Mouse (Mus musculus): Measurements from ENCODE around the gene Suds3. TPM values are rescaled to one million over a fixed set of nuclear protein-coding genes. Genes with fewer than 3 reads are reported as not detected.
A peak's percentile ranks its signal among the peaks of the same experiment; 100 is the strongest.

Gene Suds3
- polyA plus RNA-seq, 1 experiment from 2014 or later, result 50.3 TPM

DNA sequence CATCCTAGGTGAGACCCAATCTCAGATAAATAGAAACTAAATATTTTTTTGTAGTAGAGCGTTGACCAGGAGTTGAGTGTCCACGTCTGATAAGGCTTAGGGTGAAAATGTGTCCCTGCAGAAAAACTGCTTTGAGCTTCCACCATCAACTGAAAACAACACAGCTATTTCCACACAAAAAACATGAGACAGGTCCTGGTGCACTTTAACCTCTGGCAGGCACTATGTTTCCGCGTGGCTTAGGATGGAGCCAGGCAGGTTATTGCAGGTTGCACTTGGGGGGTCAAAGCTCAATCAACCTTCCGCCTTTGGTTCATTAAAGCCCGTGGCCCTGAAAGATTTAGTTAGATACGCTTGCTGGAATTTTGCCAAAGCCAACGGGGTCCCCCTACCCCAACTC, 2.9 kb upstream of the Suds3 start:
- Histone ChIP-seq H3K4me1 (ENCODE audit: control insufficient read depth, insufficient read depth, low read length) (peaks cover 9% of the 10 kb centered on the region), H3K36me3 (ENCODE audit: control insufficient read depth, insufficient read depth, low read length) (no peaks in the 10 kb centered on the region), H3K27me3 (ENCODE audit: control insufficient read depth, insufficient read depth, low read length) (peaks cover 4% of the 10 kb centered on the region; the same call in 1 of the 2 replicates), H3K4me3 (ENCODE audit: low read depth, low read length) (no peak overlapping the region), H3K4me2 (0 out of 2 replicates have a peak overlapping the region, but pooled peaks have one; percentile 17), H3K27ac (ENCODE audit: low read depth, low read length) (no peak overlapping the region), H3K9ac (ENCODE audit: low read length) (no peak overlapping the region), H3K9me3 (ENCODE audit: control insufficient read depth, low read length) (no peaks in the 10 kb centered on the region)
- whole genome bisulfite sequencing, result 69% methylated on average over 8 of the region's 8 CpGs
- ATAC-seq (ENCODE audit: low FRiP score), result no peak
- peak; percentile 31 for DNase-seq (ENCODE audit: low spot score, missing footprints)

DNA sequence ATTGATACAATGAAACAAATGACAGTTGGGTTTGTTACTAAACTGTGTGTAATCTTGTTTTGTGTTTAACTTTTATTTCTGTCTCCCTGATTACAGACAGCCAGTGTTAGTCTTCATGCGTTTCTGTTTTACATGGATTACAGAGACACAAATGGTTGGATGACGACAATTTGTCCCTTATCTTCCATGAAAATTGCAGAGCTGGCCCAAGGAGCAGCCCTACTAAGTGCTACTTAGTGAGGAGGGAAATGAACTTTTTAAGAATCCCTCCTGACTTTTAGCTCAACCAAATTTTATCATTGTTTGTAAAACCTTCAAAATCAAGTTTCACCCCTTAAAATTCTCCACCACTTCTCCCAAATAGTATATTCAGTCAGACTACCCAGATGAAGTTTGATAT, 2.3 kb upstream of the Suds3 start:
- Histone ChIP-seq H3K4me1 (ENCODE audit: control insufficient read depth, insufficient read depth, low read length) (peaks cover 9% of the 10 kb centered on the region), H3K9ac (ENCODE audit: low read length) (no peak overlapping the region), H3K4me2 (no peak overlapping the region), H3K9me3 (ENCODE audit: control insufficient read depth, low read length) (no peaks in the 10 kb centered on the region), H3K27ac (ENCODE audit: low read depth, low read length) (no peak overlapping the region), H3K4me3 (ENCODE audit: low read depth, low read length) (no peak overlapping the region), H3K27me3 (ENCODE audit: control insufficient read depth, insufficient read depth, low read length) (peaks cover 4% of the 10 kb centered on the region; the same call in 1 of the 2 replicates), H3K36me3 (ENCODE audit: control insufficient read depth, insufficient read depth, low read length) (no peaks in the 10 kb centered on the region; the same call in 1 of the 2 replicates)
- DNase-seq (ENCODE audit: low spot score, missing footprints) (no peak), ATAC-seq (ENCODE audit: low FRiP score) (no peak)
- WGBS, result 83% methylated on average over 2 of the region's 2 CpGs

DNA sequence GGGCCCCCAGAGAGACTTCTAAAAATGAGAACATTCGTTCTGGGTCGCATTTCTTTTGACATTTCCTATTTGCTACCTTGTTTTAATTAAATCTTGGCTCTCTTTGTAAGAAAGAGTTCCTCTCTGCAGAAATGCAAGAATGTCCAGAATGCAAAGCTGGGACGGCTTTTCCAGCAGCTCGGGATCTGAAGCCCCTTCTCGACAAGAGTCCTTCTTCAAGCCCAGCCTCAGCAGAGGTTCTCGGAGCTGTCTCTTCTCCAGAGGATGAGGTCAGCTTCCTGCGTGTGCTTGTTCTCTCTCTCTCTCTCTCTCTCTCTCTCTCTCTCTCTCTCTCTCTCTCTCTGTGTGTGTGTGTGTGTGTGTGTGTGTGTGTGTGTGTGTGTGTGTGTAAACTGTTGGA, 1.8 kb upstream of the Suds3 start:
- 83% methylated on average over 7 of the region's 7 CpGs for WGBS
- Histone ChIP-seq H3K9ac (ENCODE audit: low read length) (no peak overlapping the region), H3K36me3 (ENCODE audit: control insufficient read depth, insufficient read depth, low read length) (peaks cover 2% of the 10 kb centered on the region; the same call in 1 of the 2 replicates)

DNA sequence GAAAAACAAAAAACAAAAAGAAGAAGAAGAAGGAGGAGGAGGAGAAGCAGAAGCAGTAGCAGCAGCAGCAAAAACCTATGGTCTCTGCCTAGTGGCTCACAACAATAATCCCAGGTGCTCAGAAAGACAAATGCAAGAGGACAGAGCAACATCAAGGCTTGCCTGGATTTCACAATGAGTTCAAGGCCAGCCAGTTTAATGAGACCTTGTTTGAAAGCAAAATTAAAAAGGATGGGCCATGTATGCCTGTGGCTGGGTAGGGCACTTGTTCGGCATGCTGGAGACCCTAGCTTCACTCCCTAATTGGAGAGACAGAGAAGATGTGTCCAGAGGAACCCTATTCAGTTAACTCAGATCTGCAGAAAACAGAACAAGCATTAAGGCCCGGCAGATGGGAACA, 1.3 kb upstream of the Suds3 start:
- ATAC-seq (ENCODE audit: low FRiP score) (no peak), DNase-seq (ENCODE audit: low spot score, missing footprints) (peak; percentile 19)
- Histone ChIP-seq H3K27ac (ENCODE audit: low read depth, low read length) (no peak overlapping the region), H3K36me3 (ENCODE audit: control insufficient read depth, insufficient read depth, low read length) (peaks cover 5% of the 10 kb centered on the region; the same call in 1 of the 2 replicates), H3K9me3 (ENCODE audit: control insufficient read depth, low read length) (no peaks in the 10 kb centered on the region), H3K4me2 (no peak overlapping the region), H3K4me3 (ENCODE audit: low read depth, low read length) (no peak overlapping the region), H3K27me3 (ENCODE audit: control insufficient read depth, insufficient read depth, low read length) (peaks cover 4% of the 10 kb centered on the region; the same call in 1 of the 2 replicates), H3K9ac (ENCODE audit: low read length) (no peak overlapping the region), H3K4me1 (ENCODE audit: control insufficient read depth, insufficient read depth, low read length) (peaks cover 9% of the 10 kb centered on the region)
- WGBS, result 87% methylated on average over 2 of the region's 2 CpGs

More for the DNA sequence above, 1.8 kb upstream of the Suds3 start:
- Histone ChIP-seq H3K9me3 (ENCODE audit: control insufficient read depth, low read length) (no peaks in the 10 kb centered on the region), H3K27ac (ENCODE audit: low read depth, low read length) (no peak overlapping the region), H3K4me1 (ENCODE audit: control insufficient read depth, insufficient read depth, low read length) (peaks cover 9% of the 10 kb centered on the region), H3K27me3 (ENCODE audit: control insufficient read depth, insufficient read depth, low read length) (peaks cover 4% of the 10 kb centered on the region; the same call in 1 of the 2 replicates), H3K4me3 (ENCODE audit: low read depth, low read length) (no peak overlapping the region), H3K4me2 (no peak overlapping the region)
- ATAC-seq (ENCODE audit: low FRiP score) (no peak), DNase-seq (ENCODE audit: low spot score, missing footprints) (no peak)

DNA sequence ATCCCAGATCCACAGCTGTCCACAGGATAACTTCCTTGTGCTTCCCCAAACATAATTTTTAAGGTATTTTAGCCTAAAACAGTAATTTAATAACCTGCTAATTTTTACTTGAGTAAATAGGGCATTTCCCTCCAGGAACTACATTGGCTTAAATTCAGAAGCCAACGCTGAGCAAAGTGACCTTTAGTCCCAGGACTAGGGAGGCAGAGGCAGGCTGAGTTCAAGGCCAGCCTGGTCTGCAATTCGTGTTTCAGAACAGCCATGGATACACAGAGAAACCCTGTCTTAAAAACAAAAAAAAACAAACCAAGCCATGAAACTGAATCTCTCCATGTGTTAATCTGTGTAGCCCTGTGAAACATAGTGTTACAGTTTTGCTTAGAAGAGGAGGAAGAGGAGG, 747 bp upstream of the Suds3 start:
- 74% methylated on average over 2 of the region's 2 CpGs for WGBS

DNA sequence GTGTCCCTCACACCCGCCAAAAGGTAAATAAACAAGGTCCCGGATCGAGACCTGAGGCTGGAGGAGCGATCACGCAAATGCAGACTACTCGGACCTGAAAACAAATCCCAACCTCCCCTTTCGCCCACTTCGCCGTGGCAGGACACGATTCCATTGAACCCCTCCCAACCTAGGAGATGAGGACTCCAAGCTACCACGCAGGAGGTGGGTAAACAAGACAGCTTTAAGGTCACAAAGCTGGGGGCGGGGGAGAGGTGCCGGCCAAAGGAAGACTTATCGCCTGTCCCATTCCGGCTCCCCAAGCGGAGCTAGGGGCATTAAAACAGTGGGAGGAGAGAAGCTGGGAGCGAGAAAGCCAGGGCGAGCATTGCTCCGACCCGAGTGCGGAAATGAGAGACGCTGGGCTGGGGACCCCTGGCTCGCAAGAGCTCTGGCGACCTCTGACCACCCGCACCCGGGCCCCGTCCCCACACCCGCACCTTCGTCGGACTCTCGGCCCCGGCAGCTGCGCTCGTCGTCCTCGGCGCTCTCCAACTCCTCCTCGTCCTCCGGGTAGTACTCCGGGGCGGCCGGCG, 633 bp downstream of the Suds3 start:
- under 1% methylated on average over 41 of the region's 43 CpGs for WGBS
- peak overlapping the region; percentile 88 for H3K4me2 ChIP-seq
- H3K27ac ChIP-seq (ENCODE audit: low read depth, low read length), result peak overlapping the region; percentile 73
- DNase-seq (ENCODE audit: low spot score, missing footprints) (peak; percentile 94), ATAC-seq (ENCODE audit: low FRiP score) (peak; percentile 17)
- H3K9me3 ChIP-seq (ENCODE audit: control insufficient read depth, low read length), result no peaks in the 10 kb centered on the region
- H3K9ac ChIP-seq (ENCODE audit: low read length), result peak overlapping the region; percentile 87
- H3K27me3 ChIP-seq (ENCODE audit: control insufficient read depth, insufficient read depth, low read length), result no peaks in the 10 kb centered on the region
- peaks cover 12% of the 10 kb centered on the region; the same call in 1 of the 2 replicates for H3K36me3 ChIP-seq (ENCODE audit: control insufficient read depth, insufficient read depth, low read length)
- peak overlapping the region; percentile 98 for H3K4me3 ChIP-seq (ENCODE audit: low read depth, low read length)
- peaks cover 3% of the 10 kb centered on the region; the same call in 1 of the 2 replicates for H3K4me1 ChIP-seq (ENCODE audit: control insufficient read depth, insufficient read depth, low read length)

More for the DNA sequence above, 747 bp upstream of the Suds3 start:
- DNase-seq (ENCODE audit: low spot score, missing footprints) (peak; percentile 51), ATAC-seq (ENCODE audit: low FRiP score) (no peak)
- H3K9me3 ChIP-seq (ENCODE audit: control insufficient read depth, low read length), result no peaks in the 10 kb centered on the region
- peaks cover 9% of the 10 kb centered on the region for H3K4me1 ChIP-seq (ENCODE audit: control insufficient read depth, insufficient read depth, low read length)
- H3K4me2 ChIP-seq, result no peak overlapping the region
- H3K4me3 ChIP-seq (ENCODE audit: low read depth, low read length), result no peak overlapping the region
- H3K9ac ChIP-seq (ENCODE audit: low read length), result no peak overlapping the region
- H3K27ac ChIP-seq (ENCODE audit: low read depth, low read length), result no peak overlapping the region
- H3K36me3 ChIP-seq (ENCODE audit: control insufficient read depth, insufficient read depth, low read length), result peaks cover 9% of the 10 kb centered on the region; the same call in 1 of the 2 replicates
- peaks cover 4% of the 10 kb centered on the region; the same call in 1 of the 2 replicates for H3K27me3 ChIP-seq (ENCODE audit: control insufficient read depth, insufficient read depth, low read length)

DNA sequence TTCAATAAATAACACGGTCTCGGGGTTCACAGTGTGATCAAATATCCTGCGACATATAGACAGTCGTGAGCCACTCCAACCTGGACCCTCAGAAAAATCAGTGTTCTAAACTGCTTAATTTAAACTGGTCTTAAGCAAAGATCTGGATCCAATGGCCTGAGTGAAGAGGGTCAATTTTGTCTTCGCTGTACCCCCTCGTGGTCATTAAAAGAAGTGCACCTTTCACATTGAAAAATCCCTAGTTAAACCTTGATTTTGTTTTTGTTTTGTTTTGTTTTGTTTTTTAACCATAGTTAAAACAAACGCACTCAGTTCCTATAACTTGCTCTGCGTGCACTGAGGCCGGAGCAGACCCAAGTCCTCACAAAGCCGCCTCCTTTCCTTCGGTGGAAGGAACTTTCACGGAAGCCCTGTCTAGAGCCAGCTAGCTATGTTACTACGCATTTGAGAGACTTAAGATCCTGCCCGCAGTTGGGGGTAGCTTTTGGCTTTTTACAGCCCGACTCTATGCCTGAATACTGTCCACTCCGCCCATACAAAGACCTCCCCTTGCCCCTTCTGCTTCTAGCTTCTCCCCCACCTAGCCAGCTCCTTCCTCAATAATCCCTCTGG, 1.2 kb downstream of the Suds3 start:
- no peak for DNase-seq (ENCODE audit: low spot score, missing footprints)
- peaks cover 3% of the 10 kb centered on the region; the same call in 1 of the 2 replicates for H3K4me1 ChIP-seq (ENCODE audit: control insufficient read depth, insufficient read depth, low read length)
- peak overlapping the region; percentile 87 for H3K9ac ChIP-seq (ENCODE audit: low read length)
- peak overlapping the region; percentile 88 for H3K4me2 ChIP-seq
- H3K27ac ChIP-seq (ENCODE audit: low read depth, low read length), result no peak overlapping the region
- WGBS, result 7% methylated on average over 16 of the region's 16 CpGs
- no peak for ATAC-seq (ENCODE audit: low FRiP score)
- peaks cover 12% of the 10 kb centered on the region; the same call in 1 of the 2 replicates for H3K36me3 ChIP-seq (ENCODE audit: control insufficient read depth, insufficient read depth, low read length)
- no peaks in the 10 kb centered on the region for H3K27me3 ChIP-seq (ENCODE audit: control insufficient read depth, insufficient read depth, low read length)
- peak overlapping the region; percentile 98 for H3K4me3 ChIP-seq (ENCODE audit: low read depth, low read length)
- H3K9me3 ChIP-seq (ENCODE audit: control insufficient read depth, low read length), result no peaks in the 10 kb centered on the region

DNA sequence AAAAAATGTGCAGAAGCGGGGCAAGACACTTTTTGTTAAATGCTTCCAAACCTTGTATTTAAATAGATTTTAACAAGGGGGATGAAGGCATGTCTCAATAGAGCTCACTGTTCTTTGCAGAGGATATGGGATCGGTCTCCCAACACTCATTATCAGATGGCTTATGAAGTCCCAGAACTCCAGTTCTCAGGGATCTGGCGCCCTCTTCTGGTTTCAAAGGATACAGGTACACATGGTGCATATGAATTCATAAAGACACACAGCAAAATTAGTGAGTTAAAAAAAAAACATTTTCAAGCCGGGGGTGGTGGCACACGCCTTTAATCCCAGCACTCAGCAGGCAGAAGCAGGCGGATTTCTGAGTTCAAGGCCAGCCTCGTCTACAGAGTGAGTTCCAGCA, 2.6 kb downstream of the Suds3 start:
- Histone ChIP-seq H3K4me3 (ENCODE audit: low read depth, low read length) (no peak overlapping the region), H3K4me1 (ENCODE audit: control insufficient read depth, insufficient read depth, low read length) (no peaks in the 10 kb centered on the region), H3K27ac (ENCODE audit: low read depth, low read length) (no peak overlapping the region), H3K36me3 (ENCODE audit: control insufficient read depth, insufficient read depth, low read length) (peaks cover 12% of the 10 kb centered on the region; the same call in 1 of the 2 replicates), H3K9me3 (ENCODE audit: control insufficient read depth, low read length) (no peaks in the 10 kb centered on the region), H3K4me2 (no peak overlapping the region), H3K27me3 (ENCODE audit: control insufficient read depth, insufficient read depth, low read length) (no peaks in the 10 kb centered on the region), H3K9ac (ENCODE audit: low read length) (no peak overlapping the region)
- 92% methylated on average over 7 of the region's 7 CpGs for WGBS
- ATAC-seq (ENCODE audit: low FRiP score) (no peak), DNase-seq (ENCODE audit: low spot score, missing footprints) (peak; percentile 65)

DNA sequence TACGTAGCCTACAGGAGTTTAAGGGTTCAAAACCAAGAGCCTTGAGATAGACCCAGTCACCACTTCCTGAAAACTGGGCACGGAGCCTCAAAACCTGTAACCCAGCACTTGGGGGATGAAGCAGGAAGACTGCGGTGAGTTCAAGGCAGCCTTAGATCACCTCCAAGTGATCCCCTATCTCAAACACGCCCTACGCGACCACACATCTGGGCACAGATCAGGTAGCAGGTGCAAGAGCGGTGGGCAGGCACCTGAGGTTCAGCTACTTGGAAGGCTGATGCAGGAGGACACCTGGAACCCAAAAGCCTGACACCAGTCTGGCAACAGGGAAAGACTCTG, 4.2 kb downstream of the Suds3 start:
- H3K27ac ChIP-seq (ENCODE audit: low read depth, low read length), result no peak overlapping the region
- H3K27me3 ChIP-seq (ENCODE audit: control insufficient read depth, insufficient read depth, low read length), result no peaks in the 10 kb centered on the region
- H3K9ac ChIP-seq (ENCODE audit: low read length), result no peak overlapping the region
- ATAC-seq (ENCODE audit: low FRiP score) (no peak), DNase-seq (ENCODE audit: low spot score, missing footprints) (no peak)
- peaks cover 21% of the 10 kb centered on the region for H3K36me3 ChIP-seq (ENCODE audit: control insufficient read depth, insufficient read depth, low read length)
- H3K4me3 ChIP-seq (ENCODE audit: low read depth, low read length), result no peak overlapping the region
- no peak overlapping the region for H3K4me2 ChIP-seq
- 96% methylated on average over 7 of the region's 7 CpGs for WGBS
- no peaks in the 10 kb centered on the region for H3K9me3 ChIP-seq (ENCODE audit: control insufficient read depth, low read length)
- H3K4me1 ChIP-seq (ENCODE audit: control insufficient read depth, insufficient read depth, low read length), result no peaks in the 10 kb centered on the region

Measured in midbrain, embryonic 11.5 days (tissue).